Comparison of ENCODE assay signal across 13 mouse cellular contexts in genomic region chr17:47184148-47184547, GRCm38 (mm10).
DNase-seq lines count a peak whose midpoint lies in the region; ATAC-seq lines count a peak whose summit lies in the region.
"Had no signal": no experiment of that assay in that cellular context is flagged by ENCODE, and none has a peak within 500 bp of the region (broad histone marks: within the 10 kb centered on the region; RNA-seq: fewer than 3 reads in every experiment).

No protein-coding gene starts in this region.

- H3K4me3 ChIP-seq in heart, embryonic 10.5 days = no peak overlapping the region
- H3K4me3 ChIP-seq in megakaryocyte, embryonic 14.5 days (replicated peaks) = peak overlapping the region; percentile 87
- H3K4me3 ChIP-seq in forebrain, embryonic 15.5 days = no peak overlapping the region

- H3K4me2 ChIP-seq in forebrain, embryonic 15.5 days (replicated peaks) = no peak overlapping the region
- H3K4me2 ChIP-seq: hindbrain, embryonic 14.5 days had no signal

- H3K4me1 ChIP-seq in heart, embryonic 10.5 days = peaks cover 23% of the 10 kb centered on the region
- H3K4me1 ChIP-seq in megakaryocyte, embryonic 14.5 days = peaks cover 66% of the 10 kb centered on the region
- peaks cover 3% of the 10 kb centered on the region; the same call in 1 of the 2 replicates for H3K4me1 ChIP-seq in forebrain, embryonic 15.5 days

- no peaks in the 10 kb centered on the region for H3K27me3 ChIP-seq in heart, embryonic 10.5 days (ENCODE audit: insufficient read depth, poor library complexity, severe bottlenecking)
- no peaks in the 10 kb centered on the region for H3K27me3 ChIP-seq in megakaryocyte, embryonic 14.5 days (replicated peaks)
- H3K27me3 ChIP-seq in forebrain, embryonic 15.5 days = no peaks in the 10 kb centered on the region

- H3K9ac ChIP-seq in forebrain, embryonic 15.5 days (replicated peaks) = no peak overlapping the region
- H3K9ac ChIP-seq: hindbrain, embryonic 14.5 days; liver, embryonic 14.5 days had no signal

- ATAC-seq in common myeloid progenitor, adult 5-6 weeks (replicated peaks; ENCODE audit: low read depth, poor library complexity, severe bottlenecking) = peak; percentile 97
- ATAC-seq in forebrain, embryonic 15.5 days (replicated peaks) = no peak

- H3K9me3 ChIP-seq in heart, embryonic 10.5 days = no peaks in the 10 kb centered on the region
- no peaks in the 10 kb centered on the region for H3K9me3 ChIP-seq in megakaryocyte, embryonic 14.5 days
- no peaks in the 10 kb centered on the region for H3K9me3 ChIP-seq in forebrain, embryonic 15.5 days

- no peak overlapping the region for H3K27ac ChIP-seq in heart, embryonic 10.5 days
- no peak overlapping the region for H3K27ac ChIP-seq in forebrain, embryonic 15.5 days (replicated peaks)
- H3K27ac ChIP-seq: hindbrain, embryonic 14.5 days; liver, embryonic 14.5 days had no signal

- H3K36me3 ChIP-seq in heart, embryonic 10.5 days = peaks cover 4% of the 10 kb centered on the region; the same call in 1 of the 2 replicates
- H3K36me3 ChIP-seq in megakaryocyte, embryonic 14.5 days (replicated peaks; ENCODE audit: low read length) = peaks cover 6% of the 10 kb centered on the region
- H3K36me3 ChIP-seq in forebrain, embryonic 15.5 days = no peaks in the 10 kb centered on the region

- 51% methylated on average over 6 of the region's 6 CpGs for WGBS in heart, embryonic 10.5 days
- WGBS in forebrain, embryonic 15.5 days = 83% methylated on average over 6 of the region's 6 CpGs

- DNase-seq in heart, adult 18-20 months = peak; percentile 53 to 59
- DNase-seq in heart, embryonic 10.5 days (ENCODE audit: low spot score) = no peak
- peak; percentile 68 for DNase-seq in heart, postnatal 4 days
- no peak for DNase-seq in layer of hippocampus, postnatal 10 days (ENCODE audit: low spot score in 2 of 2)
- no peak for DNase-seq in frontal cortex, postnatal 25 days (ENCODE audit: low spot score in 2 of 2)
- DNase-seq: cerebellum, postnatal 14 days; layer of hippocampus, adult 9-11 months; retina, postnatal 1 day had no signal

Comparison
In these comparisons a context has a peak if more than half of its experiments do, and no peak if none do; other contexts are left out.
1. DNase-seq: peak in heart, adult 18-20 months (2 of 2) and heart, postnatal 4 days (single experiment); none in heart, embryonic 10.5 days (single experiment), layer of hippocampus, postnatal 10 days (0 of 2) and frontal cortex, postnatal 25 days (0 of 2).